Mouse (Mus musculus) mouse trophoblast stem cell (cell line): ENCODE measurements around the gene Gatm.

Source experiments
- in situ Hi-C, 2 experiments: fragments of 300-500 bp; cut with MseI, MboI; formaldehyde crosslinking; loops; 2 replicates in 1 of 2; 3 replicates in 1 of 2; pipeline ENCODE4 v1.15.1; 2025

The Gatm gene

GRCm38 (mm10) chr2:122616237-122616636 is 5.1 kb upstream of the Gatm start:
- in situ Hi-C loops: loop anchor here in 1 of 2 experiments (5.0 kb wide), 1 partner anchor 234 kb away; no protein-coding TSS in a partner anchor

- in situ Hi-C loops: no loop called here
Measured at GRCm38 (mm10) chr2:122611654-122611973, 511 bp upstream of the Gatm start.

GRCm38 (mm10) chr2:122608820-122609219 is 2.3 kb downstream of the Gatm start:
- in situ Hi-C loops: no loop called here

- in situ Hi-C loops: no loop called here
Measured at GRCm38 (mm10) chr2:122605829-122606228, 5.3 kb downstream of the Gatm start.

- in situ Hi-C loops: no loop called here
Measured at GRCm38 (mm10) chr2:122601354-122601753, 9.7 kb downstream of the Gatm start.

GRCm38 (mm10) chr2:122599736-122600135 is 11.4 kb downstream of the Gatm start:
- in situ Hi-C loops: no loop called here

- in situ Hi-C loops: no loop called here
Measured at GRCm38 (mm10) chr2:122595461-122595860, 15.6 kb downstream of the Gatm start.

- in situ Hi-C loops: no loop called here
Measured at GRCm38 (mm10) chr2:122591213-122591612, 19.9 kb downstream of the Gatm start.

GRCm38 (mm10) chr2:122590351-122590750 is 20.8 kb downstream of the Gatm start:
- in situ Hi-C loops: no loop called here

GRCm38 (mm10) chr2:122587861-122588519 is 23.1 kb downstream of the Gatm start:
- in situ Hi-C loops: no loop called here

GRCm38 (mm10) chr2:122586258-122586657 is 24.8 kb downstream of the Gatm start:
- in situ Hi-C loops: no loop called here

- in situ Hi-C loops: no loop called here
Measured at GRCm38 (mm10) chr2:122582324-122582723, 28.8 kb downstream of the Gatm start.

- in situ Hi-C loops: no loop called here
Measured at GRCm38 (mm10) chr2:122581361-122582017, 29.6 kb downstream of the Gatm start.

GRCm38 (mm10) chr2:122580426-122580825 is 30.7 kb downstream of the Gatm start:
- in situ Hi-C loops: no loop called here

GRCm38 (mm10) chr2:122577316-122577715 is 33.8 kb downstream of the Gatm start:
- in situ Hi-C loops: loop anchor here (10.0 kb wide), 1 partner anchor 47 kb away; no protein-coding TSS in a partner anchor

GRCm38 (mm10) chr2:122576295-122576694 is 34.8 kb downstream of the Gatm start:
- in situ Hi-C loops: loop anchor here (10.0 kb wide), 1 partner anchor 49 kb away; no protein-coding TSS in a partner anchor

- in situ Hi-C loops: loop anchor here (10.0 kb wide), 1 partner anchor 49 kb away; no protein-coding TSS in a partner anchor
Measured at GRCm38 (mm10) chr2:122575470-122575869, 35.6 kb downstream of the Gatm start.

GRCm38 (mm10) chr2:122572438-122572837 is 38.7 kb downstream of the Gatm start:
- in situ Hi-C loops: loop anchor here (10.0 kb wide), 1 partner anchor 52 kb away; no protein-coding TSS in a partner anchor

GRCm38 (mm10) chr2:122571326-122571725 is 39.8 kb downstream of the Gatm start:
- in situ Hi-C loops: loop anchor here (10.0 kb wide), 1 partner anchor 53 kb away; no protein-coding TSS in a partner anchor

- in situ Hi-C loops: loop anchor here (10.0 kb wide), 1 partner anchor 54 kb away; no protein-coding TSS in a partner anchor
Measured at GRCm38 (mm10) chr2:122570430-122570829, 40.7 kb downstream of the Gatm start.

- in situ Hi-C loops: no loop called here
Measured at GRCm38 (mm10) chr2:122569439-122569838, 41.7 kb downstream of the Gatm start.

- in situ Hi-C loops: no loop called here
Measured at GRCm38 (mm10) chr2:122562251-122562650, 48.9 kb downstream of the Gatm start.

- in situ Hi-C loops: no loop called here
Measured at GRCm38 (mm10) chr2:122561221-122561620, 49.9 kb downstream of the Gatm start.
